Mouse (Mus musculus) limb, embryonic 14.5 days (tissue): ENCODE results near the gene Nfix. TPM values are rescaled to one million over a fixed set of nuclear protein-coding genes. Genes with fewer than 3 reads are reported as not detected.
A peak's percentile ranks its signal among the peaks of the same experiment; 100 is the strongest.

Experiments
- ATAC-seq: fragments of 200-750 bp; cut with Nextera tagmentation; 2 replicates; pipeline ENCODE4 v1.8.0; 2017; ENCODE audit warnings: low read depth, moderate number of reproducible peaks, moderate TSS enrichment; ENCODE audit not compliant: low FRiP score
- DNase-seq: peaks from one replicate; pipeline ENCODE4 v3.0.0-alpha.2; 2015; ENCODE audit warnings: low spot score
- H3K27ac ChIP-seq: fragments of 300-500 bp; sonication (generic); replicated peaks from 2 replicates; pipeline ENCODE4 v1.5.1; 2014; ENCODE audit warnings: low read depth, mild to moderate bottlenecking, low read length, moderate library complexity, mixed read lengths
- H3K27me3 ChIP-seq: fragments of 300-500 bp; sonication (generic); 2 replicates; pipeline ENCODE4 v1.6.1; 2014; ENCODE audit warnings: low read length, mixed read lengths; ENCODE audit not compliant: control insufficient read depth, insufficient read depth
- H3K36me3 ChIP-seq: fragments of 300-500 bp; sonication (generic); 2 replicates; pipeline ENCODE4 v1.6.1; 2014; ENCODE audit warnings: mild to moderate bottlenecking, low read length, moderate library complexity, mixed read lengths; ENCODE audit not compliant: control insufficient read depth, insufficient read depth
- H3K4me1 ChIP-seq: fragments of 300-500 bp; sonication (generic); 2 replicates; pipeline ENCODE4 v1.6.1; 2014; ENCODE audit warnings: antibody characterized with exemption, low read length, mixed read lengths; ENCODE audit not compliant: control insufficient read depth, insufficient read depth
- H3K4me2 ChIP-seq: fragments of 300-500 bp; sonication (generic); replicated peaks from 2 replicates; pipeline ENCODE4 v1.6.1; 2014; ENCODE audit warnings: low read depth, mild to moderate bottlenecking, low read length, moderate library complexity; ENCODE audit not compliant: severe bottlenecking
- H3K4me3 ChIP-seq: fragments of 300-500 bp; sonication (generic); replicated peaks from 2 replicates; pipeline ENCODE4 v1.5.1; 2014; ENCODE audit warnings: low read length
- H3K9ac ChIP-seq: fragments of 300-500 bp; sonication (generic); 2 replicates; pipeline ENCODE4 v1.6.1; 2014; ENCODE audit warnings: mild to moderate bottlenecking, low read depth, low read length, moderate library complexity; ENCODE audit not compliant: severe bottlenecking
- H3K9me3 ChIP-seq: fragments of 300-500 bp; sonication (generic); 2 replicates; pipeline ENCODE4 v1.6.1; 2016; ENCODE audit warnings: low read length; ENCODE audit not compliant: control insufficient read depth
- POLR2A ChIP-seq: fragments of 200-500 bp; IDR thresholded peaks from 2 replicates; pipeline ENCODE4 v1.8.0; 2012; ENCODE audit warnings: inconsistent platforms, mild to moderate bottlenecking, moderate library complexity, borderline replicate concordance; ENCODE audit not compliant: insufficient read depth, insufficient read length; ENCODE audit errors: extremely low read depth
- WGBS: fragments of 180-500 bp; shearing (Covaris S2); extraction: QIAGEN DNeasy Blood & Tissue Kit; methylation state at CpG from one replicate; pipeline ENCODE4 v1.1.7; 2014; 5-methylcytosine and 5-hydroxymethylcytosine counted together
- polyA plus RNA-seq, 2 experiments: library from polyadenylated mRNA; depleted of rRNA in 1 of 2; stranded (reverse) in 1 of 2; unstranded in 1 of 2; fragments of >200 nt; fragmentation: Nextera tagmentation in 1 of 2; extraction: Ambion mirVana in 1 of 2; gene quantifications; 2 replicates each; pipeline versions ENCODE4 v1.2.1 to v1.2.3; 2012 to 2014

The Nfix gene
- polyA plus RNA-seq, 2 experiments, result 81.2 to 100 TPM

DNA sequence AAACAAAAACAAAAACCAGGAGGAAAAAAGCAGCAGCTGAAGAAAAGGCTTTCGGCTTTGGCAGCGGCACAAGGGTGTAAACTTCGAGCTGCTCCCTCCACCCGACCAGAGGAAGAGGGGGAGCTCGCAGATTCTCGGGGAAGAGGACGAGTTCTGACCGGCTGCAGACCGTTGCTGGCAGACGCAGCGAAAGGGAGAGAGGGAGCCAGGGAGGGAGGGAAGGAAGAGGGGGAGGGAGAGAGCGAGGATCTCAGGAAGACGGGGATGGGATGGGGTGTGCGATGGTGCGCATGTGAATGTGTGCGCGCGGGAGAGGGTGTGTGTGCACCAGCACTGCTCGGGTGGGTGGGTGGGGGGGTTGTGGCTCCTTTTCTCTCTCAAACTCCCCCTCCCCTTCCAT lies 26.3 kb downstream of the Nfix start:
- H3K4me1 ChIP-seq, result peaks cover 68% of the 10 kb centered on the region
- H3K4me2 ChIP-seq, result peak overlapping the region; percentile 69
- peaks cover 6% of the 10 kb centered on the region; the same call in 1 of the 2 replicates for H3K27me3 ChIP-seq
- peak overlapping the region; percentile 91 for H3K27ac ChIP-seq
- H3K36me3 ChIP-seq, result peaks cover 37% of the 10 kb centered on the region
- H3K4me3 ChIP-seq, result peak overlapping the region; percentile 38
- TF ChIP-seq POLR2A, result 0 out of 2 replicates have a peak, but pooled peaks have one; percentile 25
- DNase-seq, result peak; percentile 87
- H3K9me3 ChIP-seq, result no peaks in the 10 kb centered on the region
- ATAC-seq, result peak; percentile 83
- peak overlapping the region; percentile 56 for H3K9ac ChIP-seq
- WGBS, result under 1% methylated on average over 17 of the region's 19 CpGs

DNA sequence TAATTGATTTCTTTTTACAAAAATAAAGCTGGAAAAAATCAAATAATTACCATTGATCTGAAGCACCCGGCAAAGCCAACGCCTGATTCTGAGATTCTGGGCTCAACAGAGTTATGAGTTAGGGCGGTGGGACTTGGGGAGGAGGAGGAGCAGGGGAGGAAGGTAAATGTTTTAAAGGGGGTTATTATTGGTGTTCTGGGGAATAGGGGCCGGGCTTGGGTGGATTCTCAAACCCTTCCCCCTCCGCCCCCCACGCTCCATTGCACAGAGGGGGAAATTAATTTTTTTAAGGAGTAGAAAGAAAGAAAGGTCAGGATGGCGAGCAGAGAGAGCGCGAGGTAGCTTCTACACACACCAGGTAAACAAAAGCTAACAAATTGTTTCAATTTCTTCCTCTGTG lies 26.8 kb downstream of the Nfix start:
- Histone ChIP-seq H3K4me2 (peak overlapping the region; percentile 69), H3K27ac (peak overlapping the region; percentile 91), H3K9ac (peak overlapping the region; percentile 56), H3K9me3 (no peaks in the 10 kb centered on the region), H3K36me3 (peaks cover 42% of the 10 kb centered on the region), H3K4me3 (peak overlapping the region; percentile 38), H3K27me3 (peaks cover 4% of the 10 kb centered on the region; the same call in 1 of the 2 replicates), H3K4me1 (peaks cover 63% of the 10 kb centered on the region)
- 1% methylated on average over 9 of the region's 9 CpGs for WGBS
- TF ChIP-seq POLR2A, result no peak
- ATAC-seq, result peak; percentile 39
- peak; percentile 74 for DNase-seq

DNA sequence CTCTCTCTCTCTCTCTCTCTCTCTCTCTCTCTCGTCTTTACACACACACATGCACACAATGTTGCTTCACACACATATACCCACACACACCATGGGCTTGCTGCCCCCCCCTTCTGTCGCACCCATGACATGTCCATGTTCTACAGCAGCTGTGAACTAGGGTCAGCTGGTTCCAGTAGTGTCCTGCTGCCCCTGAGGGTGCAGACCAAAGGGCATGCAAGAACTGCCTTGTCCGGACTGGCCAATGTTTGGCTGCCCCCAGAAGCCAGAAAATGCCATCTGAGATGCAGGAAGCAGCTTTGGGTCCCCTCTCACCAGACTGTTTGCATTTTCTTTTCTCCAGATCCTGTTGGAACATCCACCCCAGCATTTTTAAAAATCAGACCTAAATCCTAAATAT lies 27.5 kb downstream of the Nfix start:
- WGBS, result 19% methylated on average over 3 of the region's 3 CpGs
- H3K4me3 ChIP-seq, result peak overlapping the region; percentile 38
- H3K27me3 ChIP-seq, result no peaks in the 10 kb centered on the region
- H3K4me2 ChIP-seq, result peak overlapping the region; percentile 69
- no peak for TF ChIP-seq POLR2A
- H3K9me3 ChIP-seq, result no peaks in the 10 kb centered on the region
- H3K4me1 ChIP-seq, result peaks cover 57% of the 10 kb centered on the region
- H3K36me3 ChIP-seq, result peaks cover 48% of the 10 kb centered on the region
- ATAC-seq (no peak), DNase-seq (no peak)
- peak overlapping the region; percentile 56; the same call in 1 of the 2 replicates for H3K9ac ChIP-seq
- 0 out of 2 replicates have a peak overlapping the region, but pooled peaks have one; percentile 91 for H3K27ac ChIP-seq

DNA sequence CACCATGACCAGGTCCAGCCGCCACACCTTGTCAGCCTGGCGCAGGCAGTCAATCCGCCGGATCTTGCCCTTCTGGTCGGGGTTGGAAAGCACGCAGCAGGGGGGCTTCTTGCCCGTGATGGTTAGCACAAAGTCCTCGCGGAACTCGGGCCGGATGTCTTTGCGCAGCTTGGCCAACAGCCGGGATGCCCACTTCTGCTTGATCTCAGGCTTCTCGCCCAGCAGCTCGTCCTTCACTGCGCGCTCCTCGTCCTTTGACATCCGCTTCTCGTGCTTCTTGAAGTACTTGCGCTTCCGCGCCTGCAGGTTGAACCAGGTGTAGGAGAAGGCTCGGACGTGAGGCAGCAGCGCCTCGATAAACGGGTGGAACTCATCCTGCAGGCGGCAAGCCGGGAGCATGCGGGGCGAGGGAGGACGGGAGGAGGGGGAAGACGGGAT lies 28.2 kb downstream of the Nfix start:
- peak overlapping the region; percentile 38 for H3K4me3 ChIP-seq
- H3K4me1 ChIP-seq, result peaks cover 54% of the 10 kb centered on the region
- no peak for DNase-seq
- WGBS, result 6% methylated on average over 34 of the region's 34 CpGs
- peaks cover 55% of the 10 kb centered on the region for H3K36me3 ChIP-seq
- H3K9me3 ChIP-seq, result no peaks in the 10 kb centered on the region
- no peak for TF ChIP-seq POLR2A
- H3K27ac ChIP-seq, result no peak overlapping the region
- peak overlapping the region; percentile 45 for H3K9ac ChIP-seq
- H3K27me3 ChIP-seq, result no peaks in the 10 kb centered on the region
- no peak for ATAC-seq
- peak overlapping the region; percentile 69 for H3K4me2 ChIP-seq

DNA sequence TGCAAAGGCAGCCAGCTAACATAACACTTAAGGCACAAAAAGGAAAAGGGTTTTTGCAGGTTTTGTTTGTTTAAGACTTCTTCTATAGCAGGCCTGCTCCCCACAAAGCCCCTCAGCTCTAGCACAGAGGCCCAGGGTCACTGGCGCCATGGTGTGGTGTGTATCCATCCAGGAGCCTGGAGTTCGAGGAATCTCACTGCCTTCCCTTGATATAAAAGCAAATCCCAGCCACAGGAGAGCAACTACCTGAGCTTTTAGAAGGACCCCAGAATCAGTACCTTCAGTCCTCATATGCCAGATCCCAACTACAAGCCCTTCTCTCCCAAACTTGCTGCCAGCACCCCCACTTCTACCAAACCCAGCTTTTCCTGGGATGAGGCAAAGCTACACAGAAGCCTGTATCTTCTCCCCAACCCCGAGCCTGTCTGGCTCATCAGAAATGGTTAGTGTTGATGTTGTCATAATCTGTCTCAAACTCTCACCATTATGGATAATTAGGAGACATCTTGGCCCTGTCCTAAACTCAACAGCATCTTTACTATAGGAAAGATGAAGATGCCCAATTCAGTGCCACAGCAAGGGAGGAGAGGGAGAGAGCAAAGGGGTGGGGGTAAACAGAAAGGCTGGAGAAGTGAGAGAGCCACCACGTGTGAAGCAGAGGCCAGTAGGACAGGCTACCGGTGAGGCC lies 29.0 kb downstream of the Nfix start:
- Histone ChIP-seq H3K4me1 (peaks cover 59% of the 10 kb centered on the region), H3K27me3 (no peaks in the 10 kb centered on the region), H3K27ac (no peak overlapping the region; the same call in 1 of the 2 replicates)

More for the DNA sequence above, 29.0 kb downstream of the Nfix start:
- 29% methylated on average over 5 of the region's 5 CpGs for WGBS
- H3K36me3 ChIP-seq, result peaks cover 58% of the 10 kb centered on the region
- no peak for DNase-seq
- 0 out of 2 replicates have a peak overlapping the region, but pooled peaks have one; percentile 45 for H3K9ac ChIP-seq
- peak overlapping the region; percentile 38 for H3K4me3 ChIP-seq
- ATAC-seq, result no peak
- peak overlapping the region; percentile 69 for H3K4me2 ChIP-seq
- H3K9me3 ChIP-seq, result no peaks in the 10 kb centered on the region
- no peak for TF ChIP-seq POLR2A
